Mouse (Mus musculus) midbrain, embryonic 11.5 days (tissue): ENCODE data around the gene Ganc. TPM values are rescaled to one million over a fixed set of nuclear protein-coding genes. Genes with fewer than 3 reads are reported as not detected.

ENCODE experiments used
- ATAC-seq: fragments of 200-750 bp; cut with Nextera tagmentation; 2 replicates; pipeline ENCODE4 v1.8.0; 2017; ENCODE audit warnings: moderate TSS enrichment, moderate library complexity; ENCODE audit not compliant: low FRiP score
- DNase-seq: peaks from one replicate; pipeline ENCODE4 v3.0.0; 2015; ENCODE audit warnings: low spot score; ENCODE audit errors: missing footprints
- H3K27ac ChIP-seq: fragments of 300-500 bp; sonication (generic); 2 replicates; pipeline ENCODE4 v1.5.1; 2014; ENCODE audit warnings: low read depth, low read length
- H3K27me3 ChIP-seq: fragments of 300-500 bp; sonication (generic); 2 replicates; pipeline ENCODE4 v1.6.1; 2014; ENCODE audit warnings: mild to moderate bottlenecking, low read length, moderate library complexity, mixed read lengths; ENCODE audit not compliant: control insufficient read depth, insufficient read depth
- H3K36me3 ChIP-seq: fragments of 300-500 bp; sonication (generic); 2 replicates; pipeline ENCODE4 v1.6.1; 2014; ENCODE audit warnings: mild to moderate bottlenecking, low read length, moderate library complexity, mixed read lengths; ENCODE audit not compliant: control insufficient read depth, insufficient read depth
- H3K4me1 ChIP-seq: fragments of 300-500 bp; sonication (generic); 2 replicates; pipeline ENCODE4 v1.6.1; 2014; ENCODE audit warnings: low read length; ENCODE audit not compliant: control insufficient read depth, insufficient read depth
- H3K4me2 ChIP-seq: fragments of 300-500 bp; sonication (generic); 2 replicates; pipeline ENCODE4 v1.6.1; 2014; ENCODE audit warnings: mild to moderate bottlenecking, moderate library complexity
- H3K4me3 ChIP-seq: fragments of 300-500 bp; sonication (generic); 2 replicates; pipeline ENCODE4 v1.5.1; 2014; ENCODE audit warnings: low read depth, low read length
- H3K9ac ChIP-seq: fragments of 300-500 bp; sonication (generic); 2 replicates; pipeline ENCODE4 v1.6.1; 2014; ENCODE audit warnings: low read length
- H3K9me3 ChIP-seq: fragments of 300-500 bp; sonication (generic); 2 replicates; pipeline ENCODE4 v1.6.1; 2016; ENCODE audit warnings: low read length; ENCODE audit not compliant: control insufficient read depth
- WGBS: fragments of 180-500 bp; shearing (Covaris S2); extraction: QIAGEN DNeasy Blood & Tissue Kit; methylation state at CpG from one replicate; pipeline ENCODE4 v1.1.7; 2014; 5-methylcytosine and 5-hydroxymethylcytosine counted together
- polyA plus RNA-seq: library from polyadenylated mRNA; unstranded; fragments of >200 nt; fragmentation: Nextera tagmentation; extraction: Ambion mirVana; gene quantifications from 2 replicates; pipeline ENCODE4 v1.2.1, GENCODE M21; 2014

The Ganc gene
- polyA plus RNA-seq, 1 experiment from 2014 or later: 7.2 TPM

- Histone ChIP-seq H3K4me3 (no peak overlapping the region), H3K9ac (no peak overlapping the region), H3K36me3 (peaks cover 5% of the 10 kb centered on the region), H3K9me3 (no peaks in the 10 kb centered on the region), H3K27me3 (no peaks in the 10 kb centered on the region), H3K4me1 (no peaks in the 10 kb centered on the region), H3K27ac (no peak overlapping the region), H3K4me2 (no peak overlapping the region)
- no peak for ATAC-seq
- no peak for DNase-seq
Measured at GRCm38 (mm10) chr2:120392406-120392805, 11.3 kb upstream of the Ganc start.

DNA sequence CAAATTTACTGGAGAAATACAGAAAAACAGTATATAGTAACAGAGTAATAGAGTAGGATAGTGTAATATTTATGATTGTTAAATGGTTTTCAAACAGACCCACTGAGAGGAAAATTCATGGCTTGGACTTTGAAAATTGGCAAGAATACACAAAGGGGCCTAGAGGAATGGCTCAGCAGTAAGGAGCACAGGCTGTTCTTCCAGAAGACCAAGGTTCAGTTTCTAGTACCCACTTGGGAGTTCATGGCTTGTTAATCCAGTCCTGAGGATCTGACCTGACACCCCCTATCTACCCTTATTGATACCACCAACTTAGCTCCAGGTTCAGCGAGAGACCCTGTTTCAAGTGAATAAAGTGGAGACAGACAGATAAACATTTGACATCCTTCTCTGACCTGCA, 5.7 kb upstream of the Ganc start:
- peaks cover 5% of the 10 kb centered on the region for H3K4me1 ChIP-seq
- no peak for ATAC-seq
- H3K27me3 ChIP-seq: no peaks in the 10 kb centered on the region
- H3K36me3 ChIP-seq: peaks cover 3% of the 10 kb centered on the region
- H3K9ac ChIP-seq: no peak overlapping the region
- no peak overlapping the region for H3K4me2 ChIP-seq
- no peak overlapping the region for H3K27ac ChIP-seq
- no peaks in the 10 kb centered on the region for H3K9me3 ChIP-seq
- 92% methylated on average over 1 of the region's 1 CpGs for WGBS
- no peak for DNase-seq
- H3K4me3 ChIP-seq: no peak overlapping the region

DNA sequence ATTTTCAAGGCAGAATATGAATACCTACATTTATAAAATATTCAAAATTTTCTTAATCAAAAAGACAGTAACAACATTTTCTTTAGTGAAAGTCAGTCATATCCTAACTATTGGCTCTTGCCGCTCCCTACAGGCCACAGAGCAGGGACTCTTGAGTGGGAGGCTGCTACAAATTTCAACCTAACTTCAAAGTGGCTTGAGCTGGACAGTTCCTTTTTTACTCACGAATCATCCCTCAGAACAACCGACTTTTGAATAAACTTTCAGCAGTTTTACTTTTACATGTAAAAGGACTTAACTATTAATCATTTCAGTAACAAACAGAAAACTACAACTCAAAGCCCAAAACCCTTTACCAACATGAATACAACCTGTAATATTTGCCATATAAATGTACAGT, 883 bp upstream of the Ganc start:
- Histone ChIP-seq H3K4me3 (peak overlapping the region; percentile 82), H3K27me3 (no peaks in the 10 kb centered on the region), H3K27ac (no peak overlapping the region), H3K4me1 (peaks cover 12% of the 10 kb centered on the region), H3K9ac (0 out of 2 replicates have a peak overlapping the region, but pooled peaks have one; percentile 24), H3K9me3 (no peaks in the 10 kb centered on the region), H3K36me3 (no peaks in the 10 kb centered on the region), H3K4me2 (peak overlapping the region; percentile 66)
- ATAC-seq (no peak), DNase-seq (no peak)
- 71% methylated on average over 3 of the region's 3 CpGs for WGBS

DNA sequence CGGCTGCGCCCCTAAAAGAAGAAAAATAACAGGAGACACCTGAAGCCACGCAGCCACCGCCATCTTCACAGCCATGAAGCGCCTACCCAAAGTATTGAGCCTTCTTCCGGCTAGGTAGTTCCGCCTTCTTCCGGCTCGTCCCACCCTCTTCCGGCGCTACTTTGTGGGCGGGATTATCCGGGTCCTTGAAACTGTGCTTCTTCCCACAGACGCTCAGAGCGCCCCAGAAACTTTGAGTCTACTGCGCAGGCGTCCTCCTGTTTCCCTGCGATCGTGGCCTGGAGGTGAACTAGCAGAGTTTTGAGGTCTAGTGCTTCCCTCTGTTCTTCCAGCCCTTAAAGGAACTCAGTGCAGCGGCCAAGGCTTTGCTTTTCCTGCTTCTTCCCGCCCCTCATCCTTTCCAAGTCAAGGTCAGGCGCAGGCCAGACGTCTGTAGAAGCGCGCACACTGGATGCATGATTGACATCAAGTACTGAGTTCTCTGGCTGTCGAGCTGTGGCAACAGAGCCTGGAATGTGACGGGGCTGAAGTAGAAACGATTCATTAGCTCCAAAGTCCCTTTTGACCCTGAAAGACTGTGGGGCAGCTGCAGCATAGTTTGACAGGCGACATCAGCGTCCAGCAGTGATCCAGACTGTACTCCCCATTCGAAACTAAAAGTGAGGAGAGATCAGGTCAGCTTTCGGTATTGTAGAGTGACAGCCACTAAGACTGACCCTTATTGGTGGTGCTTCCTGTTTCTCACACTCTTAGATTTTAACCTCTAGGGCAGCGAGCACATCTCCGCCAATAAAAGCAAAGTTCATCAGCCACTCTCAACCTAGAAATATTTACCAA, 508 bp downstream of the Ganc start, which contains the start of gene Tmem87a:
TSS of gene Tmem87a (minus strand) at position 128 of the 837 bp plus-strand sequence.
- peak within 1 kb of the TSS; percentile 76 for H3K27ac ChIP-seq
- DNase-seq: peak; percentile 99

GRCm38 (mm10) chr2:120404823-120405765, 1.4 kb downstream of the Ganc start:
- Histone ChIP-seq H3K27ac (no peak overlapping the region; the same call in 1 of the 2 replicates), H3K9ac (peak overlapping the region; percentile 83), H3K36me3 (no peaks in the 10 kb centered on the region), H3K27me3 (no peaks in the 10 kb centered on the region), H3K9me3 (no peaks in the 10 kb centered on the region), H3K4me1 (peaks cover 12% of the 10 kb centered on the region), H3K4me2 (peak overlapping the region; percentile 63), H3K4me3 (peak overlapping the region; percentile 82)
- DNase-seq (no peak), ATAC-seq (no peak)
- WGBS: 38% methylated on average over 14 of the region's 14 CpGs

More for the DNA sequence above, 508 bp downstream of the Ganc start, which contains the start of gene Tmem87a:
- peak within 1 kb of the TSS; percentile 84 for H3K9ac ChIP-seq
- H3K27me3 ChIP-seq: no peaks in the 10 kb centered on the region
- H3K4me2 ChIP-seq: peak within 1 kb of the TSS; percentile 66
- 2% methylated on average over 34 of the region's 34 CpGs for WGBS
- ATAC-seq: peak; percentile 99
- H3K9me3 ChIP-seq: no peaks in the 10 kb centered on the region
- peak within 1 kb of the TSS; percentile 82 for H3K4me3 ChIP-seq
- H3K4me1 ChIP-seq: peaks cover 12% of the 10 kb centered on the region
- H3K36me3 ChIP-seq: no peaks in the 10 kb centered on the region

- Histone ChIP-seq H3K36me3 (no peaks in the 10 kb centered on the region), H3K9me3 (no peaks in the 10 kb centered on the region), H3K4me2 (no peak overlapping the region), H3K27ac (no peak overlapping the region), H3K4me1 (no peaks in the 10 kb centered on the region), H3K9ac (no peak overlapping the region), H3K27me3 (no peaks in the 10 kb centered on the region), H3K4me3 (no peak overlapping the region)
- DNase-seq: no peak
- no peak for ATAC-seq
- WGBS: 97% methylated on average over 3 of the region's 3 CpGs
Measured at GRCm38 (mm10) chr2:120411096-120411628, 7.5 kb downstream of the Ganc start.

DNA sequence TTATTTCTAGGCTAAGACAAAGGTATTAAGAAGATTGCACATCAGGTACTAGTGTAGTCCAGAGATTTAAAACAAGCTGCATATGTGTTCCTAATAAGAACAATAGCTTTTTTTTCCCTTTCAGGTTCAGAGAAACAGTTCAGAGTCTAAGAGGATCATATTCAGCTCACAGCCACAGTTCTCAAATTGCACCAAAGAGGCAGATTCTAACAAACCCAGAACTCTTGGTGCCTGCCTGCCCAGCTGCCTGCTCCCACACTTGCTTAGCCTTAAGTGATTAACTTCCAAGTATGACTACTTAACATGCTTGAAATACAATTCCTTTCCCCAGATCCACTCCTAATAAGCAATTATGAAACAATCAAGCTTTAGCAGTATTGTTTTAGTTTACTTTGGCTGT, 10.4 kb downstream of the Ganc start:
- Histone ChIP-seq H3K27me3 (no peaks in the 10 kb centered on the region), H3K4me1 (no peaks in the 10 kb centered on the region)
- DNase-seq: no peak

GRCm38 (mm10) chr2:120414738-120415414, 11.2 kb downstream of the Ganc start:
- H3K9ac ChIP-seq: no peak overlapping the region
- H3K27me3 ChIP-seq: no peaks in the 10 kb centered on the region
- DNase-seq (no peak), ATAC-seq (no peak)
- no peaks in the 10 kb centered on the region for H3K4me1 ChIP-seq
- no peaks in the 10 kb centered on the region for H3K9me3 ChIP-seq
- no peak overlapping the region for H3K4me2 ChIP-seq
- 80% methylated on average over 1 of the region's 1 CpGs for WGBS
- no peaks in the 10 kb centered on the region for H3K36me3 ChIP-seq
- no peak overlapping the region for H3K27ac ChIP-seq
- no peak overlapping the region for H3K4me3 ChIP-seq

More for the DNA sequence above, 10.4 kb downstream of the Ganc start:
- Histone ChIP-seq H3K27ac (no peak overlapping the region), H3K4me3 (no peak overlapping the region), H3K36me3 (no peaks in the 10 kb centered on the region), H3K9ac (no peak overlapping the region), H3K9me3 (no peaks in the 10 kb centered on the region), H3K4me2 (no peak overlapping the region)
- no peak for ATAC-seq
